ENCODE assay signal across 22 mouse cellular contexts in genomic region chr2:19706886-19707285, GRCm38 (mm10).
"Had no signal": no experiment of that assay in that cellular context is flagged by ENCODE, and none has a peak within 500 bp of the region (broad histone marks: within the 10 kb centered on the region; RNA-seq: fewer than 3 reads in every experiment).

No protein-coding gene starts in this region.

- H3K9ac ChIP-seq: liver, embryonic 13.5 days; liver, embryonic 15.5 days; liver, postnatal 0 days; lung, embryonic 15.5 days; midbrain, embryonic 12.5 days; midbrain, embryonic 15.5 days; neural tube, embryonic 12.5 days; stomach, embryonic 15.5 days had no signal

- DNase-seq: liver, embryonic 13.5 days; liver, postnatal 0 days; lung, adult 2 months; lung, postnatal 14 days; lung, postnatal 36 days; right cerebral cortex, postnatal 25 days; right cerebral cortex, postnatal 4 days; spleen, adult 18-20 months; thymus, adult 18-20 months; thymus, postnatal 14 days; thymus, postnatal 36 days had no signal

- H3K4me3 ChIP-seq: liver, embryonic 13.5 days; liver, embryonic 15.5 days; lung, embryonic 15.5 days; megakaryocyte, embryonic 14.5 days; midbrain, embryonic 10.5 days; midbrain, embryonic 12.5 days; midbrain, embryonic 15.5 days; neural tube, embryonic 12.5 days; stomach, embryonic 15.5 days had no signal

- H3K36me3 ChIP-seq: liver, embryonic 13.5 days; liver, embryonic 15.5 days; lung, embryonic 15.5 days; midbrain, embryonic 10.5 days; midbrain, embryonic 12.5 days; midbrain, embryonic 15.5 days; neural tube, embryonic 12.5 days; stomach, embryonic 15.5 days had no signal

- H3K9me3 ChIP-seq: liver, embryonic 13.5 days; liver, embryonic 15.5 days; lung, embryonic 15.5 days; midbrain, embryonic 10.5 days; midbrain, embryonic 12.5 days; midbrain, embryonic 15.5 days; neural tube, embryonic 12.5 days; stomach, embryonic 15.5 days had no signal

- H3K27me3 ChIP-seq: liver, embryonic 13.5 days; liver, embryonic 15.5 days; lung, embryonic 15.5 days; megakaryocyte, embryonic 14.5 days; midbrain, embryonic 12.5 days; midbrain, embryonic 15.5 days; neural tube, embryonic 12.5 days; stomach, embryonic 15.5 days had no signal

- H3K4me2 ChIP-seq: liver, embryonic 13.5 days; liver, embryonic 15.5 days; lung, embryonic 15.5 days; midbrain, embryonic 12.5 days; midbrain, embryonic 15.5 days; neural tube, embryonic 12.5 days; stomach, embryonic 15.5 days had no signal

- H3K27ac ChIP-seq: liver, embryonic 13.5 days; liver, embryonic 15.5 days; lung, embryonic 15.5 days; macrophage; midbrain, embryonic 10.5 days; midbrain, embryonic 12.5 days; midbrain, embryonic 15.5 days; neural tube, embryonic 12.5 days; stomach, embryonic 15.5 days; stomach, postnatal 0 days had no signal

- H3K4me1 ChIP-seq: liver, embryonic 13.5 days; liver, embryonic 15.5 days; megakaryocyte, embryonic 14.5 days; midbrain, embryonic 12.5 days; midbrain, embryonic 15.5 days; neural tube, embryonic 12.5 days; stomach, embryonic 15.5 days had no signal

- ATAC-seq: liver, postnatal 0 days; lung, postnatal 0 days; midbrain, embryonic 15.5 days had no signal
